Mouse (Mus musculus) spleen, adult 12 weeks (tissue): Measurements from ENCODE around the gene Mbip.

Experiments
- DNase-seq: peaks from one replicate; pipeline ENCODE4 v3.0.0; 2022; ENCODE audit warnings: low spot score

Mbip gene

GRCm38 (mm10) chr12:56295160-56295559 lies 50.5 kb downstream of the Mbip start:
- DNase-seq, result no peak

GRCm38 (mm10) chr12:56288548-56288947 lies 57.1 kb downstream of the Mbip start:
- DNase-seq, result no peak

- no peak for DNase-seq
These were observed 58.9 kb downstream of the Mbip start for GRCm38 (mm10) chr12:56286828-56287227.

- DNase-seq, result no peak
These were observed 61.5 kb downstream of the Mbip start for GRCm38 (mm10) chr12:56284210-56284609.

DNA sequence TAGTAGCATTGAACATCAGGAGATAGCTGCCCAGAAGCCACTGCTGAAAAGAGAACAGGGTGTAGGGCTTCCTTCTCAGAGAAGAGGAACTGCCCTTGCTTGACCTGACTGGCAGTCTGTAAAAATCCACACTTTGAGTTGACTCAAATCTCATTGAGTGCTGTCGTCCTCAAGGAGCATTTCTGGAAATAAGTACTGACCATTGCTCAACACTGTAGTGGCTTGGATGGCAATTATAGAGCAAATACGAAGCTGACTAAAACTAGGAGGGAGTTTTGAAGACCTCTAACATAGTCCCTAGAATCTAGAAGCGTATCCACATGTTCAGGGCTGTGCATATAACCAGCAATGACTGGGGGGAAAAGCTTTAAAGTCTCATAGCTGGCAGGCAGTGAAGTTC lies 64.0 kb downstream of the Mbip start:
- DNase-seq, result no peak
